Mouse (Mus musculus) mesoderm, embryonic 11.5 days (tissue): ENCODE results near the gene Gal.

Experiments
- DNase-seq: peaks from one replicate; pipeline ENCODE4 v3.0.0-alpha.2; 2012; ENCODE audit warnings: low read depth, low spot score

The Gal gene

DNA sequence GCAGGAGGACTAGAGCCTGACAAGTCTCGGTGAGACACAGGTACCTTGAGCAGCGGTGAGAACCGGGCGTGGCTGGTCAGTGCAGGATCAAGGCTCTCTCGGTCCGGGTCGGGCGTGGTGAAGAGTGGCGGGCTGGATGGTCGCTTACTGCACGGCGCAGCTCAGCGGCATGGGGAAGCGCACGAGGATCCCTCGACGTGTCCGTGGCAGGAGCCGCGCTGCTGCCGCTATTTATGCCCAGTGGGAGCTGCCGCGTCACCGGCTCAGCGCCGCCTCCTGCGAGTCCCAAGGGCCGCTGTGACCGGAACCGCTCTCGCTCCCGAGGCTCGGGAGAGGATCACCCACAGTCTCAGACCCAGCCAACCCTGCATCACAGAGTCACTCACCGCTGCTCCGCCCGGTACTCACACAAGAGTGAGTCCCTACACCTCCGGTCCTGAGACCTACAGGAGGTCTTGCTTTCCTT lies at the start of gene Gal:
Gal (minus strand) TSS at position 277 of the 466 bp plus-strand sequence.
- no peak for DNase-seq

DNA sequence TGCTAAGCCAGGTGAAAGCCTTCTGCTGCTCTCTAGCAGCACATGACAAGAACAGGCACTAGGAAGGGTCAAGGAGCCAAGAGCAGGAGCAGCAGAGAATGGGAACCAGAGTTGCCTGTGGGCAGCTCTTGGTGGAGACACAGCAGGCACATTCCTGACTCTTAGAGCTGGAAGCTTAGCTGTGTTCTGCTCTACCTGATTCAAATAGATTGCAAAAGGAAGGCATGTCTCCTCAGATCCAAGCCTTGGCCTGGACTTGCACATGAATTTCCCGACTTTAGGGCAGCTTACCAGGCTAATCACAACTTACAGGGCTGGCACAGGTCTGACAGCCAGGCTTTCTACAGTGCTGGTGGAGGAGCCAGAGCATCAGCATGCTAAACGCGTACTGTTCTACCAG lies 45.6 kb upstream of the Gal start:
- no peak for DNase-seq

DNA sequence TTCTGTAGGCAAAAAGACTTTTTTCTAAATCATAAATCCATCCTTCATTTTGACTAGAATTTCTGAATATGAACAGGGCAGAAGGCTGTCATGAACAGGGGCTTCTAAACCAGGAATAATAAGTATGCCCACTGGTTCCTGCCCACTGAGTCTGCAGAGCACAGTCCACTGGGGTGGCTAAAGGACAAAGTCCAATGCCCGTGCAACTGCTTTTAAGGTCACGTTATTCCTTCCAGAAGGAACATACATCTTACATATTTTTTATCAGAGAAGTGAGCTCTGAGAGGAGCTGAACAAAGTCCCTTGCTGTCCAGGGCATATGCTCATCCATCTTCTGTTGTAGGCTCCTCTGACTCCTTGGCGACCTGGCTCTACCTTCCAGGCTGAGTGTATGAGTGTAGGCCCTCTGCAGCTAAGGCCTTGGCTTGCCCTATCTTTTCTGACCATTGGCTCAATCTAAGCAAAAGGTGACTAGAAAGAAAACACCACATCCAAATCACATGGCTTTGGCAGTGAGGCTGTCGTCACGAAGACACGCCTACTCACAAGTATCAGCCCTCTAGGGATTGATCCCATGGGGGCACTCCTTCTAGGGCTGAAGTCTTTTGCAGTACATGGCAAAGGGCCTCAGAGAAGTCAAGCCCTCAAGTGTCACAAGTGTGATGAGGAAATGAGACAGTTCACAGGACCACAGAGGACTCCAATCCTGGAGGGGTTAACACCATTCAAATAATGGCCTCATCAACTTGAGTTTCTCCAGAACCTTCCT lies 44.2 kb upstream of the Gal start:
- no peak for DNase-seq

DNA sequence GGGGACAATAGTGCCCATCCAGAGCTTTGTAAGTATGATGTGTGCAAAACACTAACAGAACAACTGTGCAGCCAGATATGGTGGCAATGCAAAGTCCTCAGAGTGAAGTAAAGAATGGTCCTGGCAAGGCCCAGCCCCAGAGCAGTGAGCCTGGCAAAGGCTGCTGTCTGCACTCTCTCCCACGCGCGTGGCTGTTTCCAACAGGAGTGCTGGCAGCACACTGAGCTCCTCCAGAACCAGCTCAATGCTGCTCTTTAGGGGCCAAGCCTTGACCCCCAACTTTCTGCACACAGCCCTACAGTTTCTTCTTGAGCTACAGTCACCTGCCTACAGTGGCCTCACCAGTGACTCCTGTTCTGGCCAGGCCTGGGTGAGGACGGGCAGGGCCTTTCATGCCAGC lies 43.4 kb upstream of the Gal start:
- no peak for DNase-seq

DNA sequence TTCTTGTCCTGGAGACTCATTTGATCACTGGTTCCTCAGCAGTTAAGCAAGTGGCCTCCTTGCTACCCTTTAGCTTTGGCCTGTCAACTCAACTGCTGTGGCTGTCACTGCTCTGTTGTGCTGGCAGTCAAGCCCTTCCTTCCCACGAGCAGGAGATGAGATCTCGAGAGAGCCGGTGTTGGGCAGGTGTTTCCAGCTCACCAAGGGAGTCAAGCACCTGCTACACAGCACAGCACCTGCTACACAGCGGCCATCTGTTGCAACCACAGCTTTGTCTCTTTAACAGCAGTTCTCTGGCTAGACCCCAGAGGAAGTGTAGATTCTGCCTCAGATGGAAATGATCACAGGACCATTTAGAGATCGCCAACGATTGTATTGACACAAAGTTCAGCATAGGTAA lies 37.3 kb upstream of the Gal start:
- DNase-seq: peak; percentile 10

- peak; percentile 83 for DNase-seq
These were observed 36.8 kb upstream of the Gal start for GRCm38 (mm10) chr19:3451170-3451569.

DNA sequence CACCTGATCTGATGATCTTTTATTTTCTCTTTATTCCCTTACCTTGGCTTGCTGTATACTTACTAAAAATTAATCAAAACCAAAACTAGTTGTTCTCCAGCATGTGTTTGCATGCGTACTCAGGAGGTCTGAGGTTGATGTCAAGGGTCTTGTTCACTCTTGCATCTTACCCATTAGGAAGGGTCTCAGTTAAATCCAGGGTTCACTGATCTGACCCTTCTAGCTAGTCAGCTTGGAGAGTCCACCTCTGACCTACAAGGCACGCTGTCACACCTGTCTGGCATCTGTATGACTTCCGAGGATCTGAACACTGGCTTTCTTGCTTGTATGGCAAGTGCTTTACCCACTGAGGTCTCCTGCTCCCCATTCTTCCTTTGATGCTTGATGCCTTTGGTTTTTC lies 36.4 kb upstream of the Gal start:
- DNase-seq: no peak

- DNase-seq: no peak
These were observed 34.9 kb upstream of the Gal start for GRCm38 (mm10) chr19:3449248-3449647.

DNA sequence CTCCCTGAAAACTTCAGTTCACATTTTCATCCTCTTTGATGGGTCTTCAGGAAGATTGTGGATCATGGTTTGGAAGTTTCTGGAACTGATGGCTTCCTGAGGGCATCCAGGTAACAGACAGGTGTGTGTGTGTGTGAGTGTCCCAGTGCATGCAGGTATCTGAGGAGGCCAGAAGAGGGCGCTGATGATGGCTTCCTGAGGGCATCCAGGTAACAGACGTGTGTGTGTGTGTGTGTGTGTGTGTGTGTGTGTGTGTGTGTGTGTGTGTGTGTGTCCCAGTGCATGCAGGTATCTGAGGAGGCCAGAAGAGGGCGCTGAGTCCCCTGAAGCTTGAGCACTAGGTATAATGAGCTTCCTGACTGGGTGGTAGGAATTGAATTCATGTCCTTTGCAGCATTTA lies 33.0 kb upstream of the Gal start:
- DNase-seq: no peak

GRCm38 (mm10) chr19:3441092-3441491 lies 26.7 kb upstream of the Gal start:
- no peak for DNase-seq

DNA sequence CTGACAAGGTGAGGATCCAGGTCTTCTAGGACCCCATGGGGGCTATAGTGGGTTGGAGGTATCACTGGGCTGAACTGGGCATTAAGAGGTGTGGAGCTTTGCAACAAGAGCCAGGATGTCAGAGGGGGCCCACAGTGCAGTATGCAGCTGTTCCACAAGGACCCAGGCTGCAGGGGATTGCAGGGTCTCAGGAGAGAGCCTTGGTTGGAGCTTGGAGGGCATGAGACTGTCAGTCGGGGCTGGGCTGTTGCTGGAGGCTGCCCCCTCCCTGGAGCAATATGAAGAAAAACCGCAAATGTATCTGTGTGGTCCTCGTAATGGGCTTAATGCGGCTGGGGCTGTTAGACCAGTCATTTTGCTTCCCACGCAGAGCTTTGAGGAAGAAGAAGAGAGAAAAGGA lies 26.3 kb upstream of the Gal start:
- DNase-seq: no peak

- no peak for DNase-seq
These were observed 23.6 kb upstream of the Gal start for GRCm38 (mm10) chr19:3437980-3438379.

GRCm38 (mm10) chr19:3436840-3437239 lies 22.5 kb upstream of the Gal start:
- DNase-seq: peak; percentile 19

DNA sequence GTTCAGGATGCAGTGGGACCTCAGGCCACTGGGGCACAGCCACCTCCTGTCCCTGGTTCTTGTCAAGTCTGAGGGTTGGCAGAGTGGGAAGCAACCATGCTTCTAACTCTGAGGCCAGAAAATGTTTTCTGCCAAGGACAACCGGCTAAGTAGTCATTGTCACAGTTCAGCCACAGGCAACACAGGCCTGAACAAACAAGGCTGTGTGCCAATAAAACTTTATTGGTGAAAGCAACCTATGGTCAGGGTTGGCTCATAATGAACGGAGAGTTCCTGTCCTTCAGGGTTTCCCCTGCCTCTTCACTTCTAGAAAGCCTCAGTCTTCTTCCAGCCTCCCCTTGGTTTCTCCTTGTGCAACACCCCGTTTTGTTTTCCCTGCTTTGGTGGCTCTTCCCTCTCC lies 21.5 kb upstream of the Gal start:
- DNase-seq: no peak

DNA sequence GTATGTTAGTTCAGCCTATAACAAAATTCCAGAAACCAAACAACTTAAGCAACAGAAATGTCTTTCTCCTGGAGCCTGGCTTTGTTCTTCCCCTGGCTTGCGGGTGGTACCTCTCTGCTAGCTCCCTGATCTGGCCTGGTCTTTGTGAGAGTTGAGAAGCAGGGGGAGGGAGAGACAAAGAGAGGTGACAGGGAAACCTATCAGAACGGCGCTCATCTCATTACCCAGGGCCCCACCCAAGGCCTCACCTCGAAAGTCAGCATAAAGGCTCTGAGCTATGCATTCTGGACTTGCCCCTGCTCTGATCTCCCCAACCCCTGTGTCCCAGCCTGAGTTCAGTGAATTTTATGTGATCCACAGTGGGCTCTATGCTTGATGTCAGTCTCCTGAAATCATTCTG lies 20.3 kb upstream of the Gal start:
- no peak for DNase-seq

GRCm38 (mm10) chr19:3434124-3434523 lies 19.8 kb upstream of the Gal start:
- peak; percentile 22 for DNase-seq

- DNase-seq: no peak
These were observed 17.6 kb upstream of the Gal start for GRCm38 (mm10) chr19:3431969-3432368.

- DNase-seq: no peak
These were observed 16.7 kb upstream of the Gal start for GRCm38 (mm10) chr19:3431066-3431465.

DNA sequence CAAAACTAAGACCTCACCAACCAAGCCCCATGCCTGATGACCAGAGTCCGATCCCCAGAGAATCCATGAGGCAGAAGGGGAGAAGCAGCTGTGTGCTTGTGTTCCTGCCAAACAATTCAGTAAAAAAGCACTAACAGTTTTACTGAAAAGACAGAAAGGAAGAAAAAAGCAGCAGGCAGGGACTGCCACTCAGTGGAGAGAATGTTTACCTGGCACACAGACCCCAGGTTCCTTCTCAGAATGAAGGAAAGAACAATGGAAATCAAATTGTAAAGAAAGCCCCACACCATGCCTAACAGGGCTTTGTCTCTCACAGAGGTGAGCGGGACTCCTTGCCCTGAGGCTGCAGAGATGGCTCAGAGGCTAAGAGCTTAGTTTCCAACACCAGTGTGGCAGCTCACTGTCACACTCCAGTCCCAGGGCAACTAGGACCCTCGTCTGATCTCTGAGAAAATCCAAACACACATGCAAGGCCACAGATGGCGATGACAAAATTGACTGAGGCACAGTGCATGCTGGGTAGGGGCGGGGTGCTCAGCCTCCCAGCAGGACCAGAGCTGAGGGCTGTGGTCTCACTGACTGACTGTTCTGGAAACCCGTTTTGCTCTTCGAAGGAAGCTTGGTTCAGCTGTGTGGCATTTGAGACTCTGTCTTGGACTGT lies 14.9 kb upstream of the Gal start:
- DNase-seq: no peak

DNA sequence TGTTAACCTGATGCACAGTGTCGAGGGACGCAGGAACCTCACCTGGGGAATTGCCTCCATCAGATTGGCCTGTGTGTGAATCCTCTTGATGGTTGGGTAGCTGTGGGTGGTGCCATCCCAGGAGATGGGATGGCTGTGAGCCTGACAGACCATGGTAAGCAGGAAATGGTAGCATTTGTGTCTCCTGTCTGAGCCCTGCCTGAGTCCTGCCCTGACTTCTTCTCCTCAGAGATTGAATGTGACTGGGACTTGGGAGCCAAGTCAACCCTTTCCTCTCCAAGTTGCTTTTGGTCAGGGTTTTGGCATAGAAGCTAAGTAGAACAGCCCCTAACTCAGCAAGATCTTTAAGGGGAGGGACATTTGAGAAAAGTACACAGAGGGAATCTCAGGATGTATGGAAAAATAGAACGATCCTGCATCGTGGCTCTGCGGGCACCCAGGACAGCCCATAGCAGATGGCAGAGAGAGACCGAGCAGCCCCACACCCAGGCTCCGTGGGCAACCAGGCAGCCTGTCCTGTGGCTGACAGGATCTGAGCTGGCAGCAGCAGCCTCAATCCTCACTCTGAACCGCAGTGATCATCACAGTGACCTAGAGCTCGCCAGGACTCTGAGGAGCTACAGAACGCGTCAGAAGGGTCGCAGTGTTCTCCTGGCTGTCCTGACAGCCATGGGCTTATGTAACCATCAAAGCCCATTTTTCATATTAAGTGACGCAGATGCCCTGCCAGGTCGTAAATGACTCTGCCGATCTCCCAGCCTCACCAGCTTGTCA lies 13.9 kb upstream of the Gal start:
- DNase-seq: no peak

DNA sequence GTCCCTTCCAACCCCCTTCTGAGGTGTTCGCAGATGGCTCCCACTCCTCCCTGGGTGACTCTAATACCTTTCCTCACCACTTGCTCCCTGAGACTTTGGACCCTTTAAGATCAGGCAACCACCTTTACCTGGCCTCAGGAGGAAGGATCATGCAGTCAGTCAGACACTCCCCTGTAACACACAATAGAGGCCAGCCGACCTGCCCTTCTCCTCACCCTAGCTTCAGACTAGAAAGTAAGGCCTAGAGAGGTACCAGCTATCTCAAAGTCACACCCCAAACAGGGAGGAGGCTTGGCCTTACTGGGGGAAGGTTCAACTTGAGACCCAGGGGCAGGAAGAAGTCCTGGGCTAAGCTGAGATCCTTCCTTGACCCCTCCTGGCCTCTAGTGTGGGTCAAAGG lies 9.9 kb upstream of the Gal start:
- no peak for DNase-seq

GRCm38 (mm10) chr19:3422981-3423380 lies 8.6 kb upstream of the Gal start:
- DNase-seq: no peak

DNA sequence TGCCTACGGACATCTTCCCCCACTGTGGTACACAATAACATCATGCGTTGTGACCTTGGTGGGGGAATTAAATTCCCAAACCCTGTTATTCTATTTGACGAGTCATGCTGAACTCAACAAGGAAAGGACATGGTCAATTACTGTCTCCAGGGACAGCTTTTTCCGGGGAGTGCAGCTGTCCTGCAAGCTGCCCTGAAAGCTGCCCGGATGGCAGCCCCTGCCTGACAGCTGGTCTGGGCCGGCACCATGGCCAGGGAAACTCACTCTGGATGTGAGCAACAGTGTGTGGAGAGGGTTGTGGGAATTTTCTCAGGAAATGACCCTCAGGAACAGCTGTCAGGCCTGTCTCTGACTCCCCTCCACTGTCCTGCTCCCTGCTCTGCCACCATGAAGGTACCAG lies 8.1 kb upstream of the Gal start:
- DNase-seq: peak; percentile 51
